Mouse (Mus musculus) lung, postnatal 0 days (tissue): ENCODE results near the gene Safb.

Source experiments
- CTCF ChIP-seq: IDR thresholded peaks from 2 replicates; pipeline ENCODE4 v1.5.1; 2016; ENCODE audit warnings: antibody characterized with exemption, mild to moderate bottlenecking
- EP300 ChIP-seq: IDR thresholded peaks from 2 replicates; pipeline ENCODE4 v1.6.1; 2016; ENCODE audit warnings: antibody characterized with exemption, mild to moderate bottlenecking, control low read depth

DNA sequence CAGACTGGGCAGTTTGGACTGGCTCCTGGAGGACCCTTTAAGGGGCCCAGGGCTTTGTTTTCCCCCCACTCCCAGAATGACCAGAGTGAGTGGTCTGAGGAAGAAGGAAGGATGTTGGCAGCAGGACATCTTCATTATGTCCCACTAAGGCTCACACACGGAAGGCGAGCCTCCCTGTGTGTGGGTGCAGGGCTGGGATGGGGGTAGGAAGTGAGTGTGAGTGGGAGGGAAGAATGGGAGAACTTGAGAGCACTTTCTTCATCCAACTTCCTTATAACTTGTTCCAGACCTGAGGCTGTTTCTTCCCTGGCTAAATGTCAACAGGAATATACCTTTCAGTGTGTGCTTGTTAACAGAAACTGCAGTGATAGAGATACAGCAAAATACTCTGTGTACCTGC, 26.7 kb downstream of the Safb start:
- TF ChIP-seq CTCF (no peak), EP300 (no peak)
